Mouse (Mus musculus): ENCODE results near the gene Cyp2c40.
"Not testable (repeated sequence)": the region's sequence is repeated elsewhere in the genome, so short reads cannot be mapped to it uniquely, and the experiment has no call there.

Cyp2c40 gene

DNA sequence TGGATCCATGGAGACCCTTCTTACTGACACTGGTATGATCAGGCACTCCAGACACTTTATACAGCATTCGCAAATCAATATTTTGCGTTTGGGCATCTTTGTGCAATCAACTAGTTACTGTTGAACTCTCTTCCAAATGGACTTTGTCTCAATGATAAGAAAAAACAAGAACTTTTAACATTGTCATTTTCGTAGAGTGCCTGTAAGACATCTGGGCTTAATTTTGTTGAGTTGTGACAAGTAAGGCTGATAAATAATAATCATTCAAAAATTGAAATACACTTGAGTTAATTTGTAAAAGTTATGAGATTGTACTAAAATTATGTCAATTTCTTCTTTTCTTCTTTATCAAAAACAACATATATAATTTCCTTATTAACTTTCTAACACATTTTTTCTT is at the start of gene Cyp2c40:
Cyp2c40 (minus strand) TSS at position 101 of the 400 bp plus-strand sequence.
- DNase-seq (ENCODE audit: extremely low spot score, low read depth, low spot score), result not testable (repeated sequence)

DNA sequence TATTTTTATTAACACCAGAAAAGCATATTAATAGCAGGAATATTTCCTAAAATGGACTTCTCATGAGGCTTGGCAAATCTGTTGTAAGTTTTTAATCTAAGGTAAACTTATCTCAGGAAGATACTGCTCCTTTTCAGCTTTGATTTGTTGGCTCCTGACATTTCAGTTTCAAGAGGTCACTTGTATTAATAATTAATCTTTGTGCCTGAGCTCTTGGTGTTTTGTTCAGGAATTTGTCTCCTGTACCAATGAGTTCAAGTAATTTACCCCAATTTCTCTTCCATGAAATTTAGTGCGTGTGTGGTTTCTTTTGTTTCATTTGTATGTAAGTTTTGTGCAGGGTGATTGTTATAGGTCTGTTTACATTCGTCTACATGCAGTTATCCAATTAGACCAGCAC is 8.3 kb upstream of the Cyp2c40 start:
- DNase-seq (ENCODE audit: extremely low spot score, low read depth, low spot score), result not testable (repeated sequence)

DNA sequence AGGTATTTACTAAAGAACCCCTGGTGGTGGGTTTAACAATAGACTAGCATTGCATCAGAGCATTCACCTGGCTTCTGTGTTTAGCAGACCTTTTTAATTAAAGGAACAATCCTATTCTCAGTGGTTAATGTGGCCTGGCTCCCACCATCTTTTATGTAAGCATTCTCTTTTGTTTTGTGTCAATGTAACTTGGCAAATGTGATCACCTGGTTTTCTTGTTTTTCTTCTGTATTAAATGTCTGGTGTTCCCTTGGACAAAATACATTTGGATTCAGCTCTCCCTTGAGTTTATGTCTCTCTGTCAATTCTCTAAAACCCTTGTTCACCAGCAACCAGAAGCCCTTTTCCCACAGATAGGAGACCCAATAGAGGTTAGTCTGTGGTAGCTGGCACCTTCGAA is 3.8 kb upstream of the Cyp2c40 start:
- DNase-seq (ENCODE audit: extremely low spot score, low read depth, low spot score), result not testable (repeated sequence)

DNA sequence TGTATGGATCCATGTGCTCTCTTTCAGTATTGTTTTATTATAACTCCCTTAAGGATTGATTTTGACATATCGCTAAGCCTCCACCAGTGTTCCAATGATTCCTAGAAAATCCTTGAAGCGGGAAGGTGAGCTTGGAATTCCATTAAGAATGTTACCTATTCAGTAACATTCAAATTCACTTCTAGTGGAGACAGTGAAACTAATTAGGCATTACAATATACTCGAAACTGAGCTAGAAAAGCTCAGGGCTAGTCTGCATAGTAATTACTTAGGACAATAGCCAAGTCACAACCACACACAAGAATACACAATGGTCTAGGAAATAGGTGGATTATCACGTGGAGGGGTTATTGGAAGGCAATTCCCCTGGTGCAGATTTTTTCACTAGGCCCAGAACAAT is 3.4 kb upstream of the Cyp2c40 start:
- not testable (repeated sequence) for DNase-seq (ENCODE audit: extremely low spot score, low read depth, low spot score)

DNA sequence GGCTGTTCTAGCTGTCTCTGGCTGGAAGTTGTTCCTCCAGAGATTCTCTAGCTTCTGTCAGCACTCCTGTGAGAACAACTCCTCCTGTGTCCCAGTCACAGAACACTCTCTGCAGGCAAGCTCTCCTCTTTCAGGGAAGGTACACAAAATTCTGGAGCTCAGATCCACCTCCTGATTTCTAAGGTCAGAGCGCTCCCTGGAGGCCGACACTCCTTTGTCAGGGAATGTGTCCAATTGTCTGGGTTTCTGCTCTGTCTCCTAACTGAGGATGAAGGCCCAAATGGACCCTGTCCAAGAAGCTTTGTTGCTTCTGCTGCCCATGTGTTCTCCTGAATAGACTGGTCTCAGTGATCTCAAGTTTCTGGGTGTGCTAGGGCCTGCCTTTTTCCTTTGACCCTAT is 27.2 kb downstream of the Cyp2c40 start:
- not testable (repeated sequence) for DNase-seq (ENCODE audit: extremely low spot score, low read depth, low spot score)

DNA sequence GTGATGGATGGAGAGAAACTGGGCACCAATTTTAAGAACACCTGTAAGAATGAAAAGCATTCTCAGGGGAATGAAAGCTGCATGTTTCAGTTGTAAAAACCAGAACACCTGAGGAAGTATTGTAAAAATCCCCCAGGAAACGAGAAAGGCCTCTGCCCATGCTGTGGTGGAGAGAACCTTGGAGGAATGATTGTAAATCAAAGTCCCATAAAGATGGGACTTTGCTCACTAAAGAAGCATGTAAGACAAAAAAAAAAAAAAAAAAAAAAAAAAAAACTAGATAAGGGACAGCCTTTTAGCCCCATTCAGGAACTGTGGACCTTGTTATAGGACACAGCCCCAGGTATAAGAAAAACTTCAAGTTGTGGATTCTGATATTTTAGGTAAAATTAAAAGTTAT is 67.3 kb downstream of the Cyp2c40 start:
- no peak for DNase-seq (ENCODE audit: extremely low spot score, low read depth, low spot score)

DNA sequence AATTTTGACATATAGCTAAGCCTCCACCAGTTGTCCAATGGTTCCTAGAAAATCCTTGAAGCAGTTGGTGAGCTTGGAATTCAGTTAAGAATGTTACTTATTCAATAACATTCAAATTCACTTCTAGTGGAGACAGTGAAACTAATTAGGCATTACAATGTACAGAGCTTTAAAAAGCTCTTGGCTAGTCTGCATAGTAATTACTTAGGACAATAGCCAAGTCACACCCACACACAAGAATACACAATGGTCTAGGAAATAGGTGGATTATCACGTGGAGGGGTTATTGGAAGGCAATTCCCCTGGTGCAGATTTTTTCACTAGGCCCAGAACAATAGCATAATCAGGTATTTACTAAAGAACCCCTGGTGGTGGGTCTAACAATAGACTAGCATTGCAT is 68.3 kb downstream of the Cyp2c40 start:
- not testable (repeated sequence) for DNase-seq (ENCODE audit: extremely low spot score, low read depth, low spot score)

DNA sequence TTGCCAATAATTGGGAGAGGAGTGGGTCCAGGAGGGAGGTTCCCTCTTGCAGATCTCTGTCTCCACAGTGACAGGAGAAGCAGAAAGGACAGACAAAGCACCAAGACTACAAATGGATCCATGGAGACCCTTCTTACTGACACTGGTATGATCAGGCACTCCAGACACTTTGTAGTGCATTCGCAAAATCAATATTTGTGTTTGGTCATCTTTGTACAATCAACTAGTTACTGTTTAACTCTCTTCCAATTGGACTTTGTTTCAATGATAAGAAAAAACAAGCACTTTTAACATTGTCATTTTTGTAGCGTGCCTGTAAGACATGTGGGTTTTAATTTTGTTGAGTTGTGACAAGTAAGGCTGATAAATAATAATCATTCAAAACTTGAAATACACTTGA is 71.7 kb downstream of the Cyp2c40 start, which contains the start of gene Cyp2c68:
Cyp2c68 (minus strand) TSS at position 135 of the 400 bp plus-strand sequence.
- DNase-seq (ENCODE audit: extremely low spot score, low read depth, low spot score), result no peak

All from hindlimb bud, embryonic 11.5 days (tissue).